Mouse (Mus musculus) MEL (cell line): Measurements from ENCODE around the gene Cdk13.

ENCODE experiments used
- CHD2 ChIP-seq: IDR thresholded peaks from 2 replicates; pipeline ENCODE4 v1.6.1; 2011; ENCODE audit warnings: low read length, improper control_type of control experiment
- CTCF ChIP-seq, 3 experiments: IDR thresholded peaks in 2 of 3; conservative IDR thresholded peaks in 1 of 3; 2 replicates each; pipeline ENCODE4 v1.5.1; 2011 to 2012; ENCODE audit warnings: low read length in 3 of 3, low read depth in 2 of 3, mild to moderate bottlenecking in 2 of 3, improper control_type of control experiment in 1 of 3, inconsistent platforms in 1 of 3, mixed read lengths in 1 of 3, moderate library complexity in 1 of 3; ENCODE audit not compliant: control insufficient read depth in 1 of 3, insufficient read depth in 1 of 3, poor library complexity in 1 of 3, severe bottlenecking in 1 of 3
- KAT2A ChIP-seq: conservative IDR thresholded peaks from 2 replicates; pipeline ENCODE4 v1.6.1; 2012; ENCODE audit warnings: low read depth, low read length, improper control_type of control experiment, inconsistent platforms
- MAZ ChIP-seq: IDR thresholded peaks from 2 replicates; pipeline ENCODE4 v1.6.1; 2012; ENCODE audit warnings: low read depth, mild to moderate bottlenecking, inconsistent platforms, low read length, improper control_type of control experiment
- MXI1 ChIP-seq: IDR thresholded peaks from 2 replicates; pipeline ENCODE4 v1.6.1; 2011; ENCODE audit warnings: mild to moderate bottlenecking, low read depth, low read length, improper control_type of control experiment
- POLR2A ChIP-seq, 2 experiments: IDR thresholded peaks; 2 replicates each; pipeline ENCODE4 v1.6.1; 2011 to 2012; ENCODE audit warnings: low read length in 2 of 2, mild to moderate bottlenecking in 2 of 2, control low read depth in 1 of 2, improper control_type of control experiment in 1 of 2, low read depth in 1 of 2, moderate library complexity in 1 of 2; ENCODE audit not compliant: control insufficient read depth in 1 of 2, insufficient read depth in 1 of 2, poor library complexity in 1 of 2

- peak; percentile 37 to 85 (median 45) for TF ChIP-seq CTCF (IDR thresholded peaks at IDR 0.05 in 2 of 3, conservative IDR thresholded peaks at IDR 0.05 in 1 of 3; ENCODE audit: control insufficient read depth in 1 of 3, insufficient read depth in 1 of 3, low read depth in 2 of 3, low read length in 3 of 3, poor library complexity in 1 of 3, severe bottlenecking in 1 of 3)
- no peak for TF ChIP-seq KAT2A
- TF ChIP-seq MXI1: no peak
- no peak for TF ChIP-seq POLR2A (IDR thresholded peaks at IDR 0.05; ENCODE audit: control insufficient read depth in 1 of 2, insufficient read depth in 1 of 2, low read depth in 1 of 2, low read length in 2 of 2, poor library complexity in 1 of 2)
- no peak for TF ChIP-seq CHD2
- TF ChIP-seq MAZ: no peak
Measured at GRCm38 (mm10) chr13:17838484-17838851, 33.6 kb upstream of the Cdk13 start.
